Mouse (Mus musculus) heart, postnatal 0 days (tissue): ENCODE results near the gene Lrwd1.

Experiments used
- CTCF ChIP-seq: IDR thresholded peaks from 2 replicates; pipeline ENCODE4 v1.5.1; 2016; ENCODE audit warnings: antibody characterized with exemption, control low read depth, low read depth
- EP300 ChIP-seq: IDR thresholded peaks from 2 replicates; pipeline ENCODE4 v1.6.1; 2016; ENCODE audit warnings: antibody characterized with exemption, low read depth

DNA sequence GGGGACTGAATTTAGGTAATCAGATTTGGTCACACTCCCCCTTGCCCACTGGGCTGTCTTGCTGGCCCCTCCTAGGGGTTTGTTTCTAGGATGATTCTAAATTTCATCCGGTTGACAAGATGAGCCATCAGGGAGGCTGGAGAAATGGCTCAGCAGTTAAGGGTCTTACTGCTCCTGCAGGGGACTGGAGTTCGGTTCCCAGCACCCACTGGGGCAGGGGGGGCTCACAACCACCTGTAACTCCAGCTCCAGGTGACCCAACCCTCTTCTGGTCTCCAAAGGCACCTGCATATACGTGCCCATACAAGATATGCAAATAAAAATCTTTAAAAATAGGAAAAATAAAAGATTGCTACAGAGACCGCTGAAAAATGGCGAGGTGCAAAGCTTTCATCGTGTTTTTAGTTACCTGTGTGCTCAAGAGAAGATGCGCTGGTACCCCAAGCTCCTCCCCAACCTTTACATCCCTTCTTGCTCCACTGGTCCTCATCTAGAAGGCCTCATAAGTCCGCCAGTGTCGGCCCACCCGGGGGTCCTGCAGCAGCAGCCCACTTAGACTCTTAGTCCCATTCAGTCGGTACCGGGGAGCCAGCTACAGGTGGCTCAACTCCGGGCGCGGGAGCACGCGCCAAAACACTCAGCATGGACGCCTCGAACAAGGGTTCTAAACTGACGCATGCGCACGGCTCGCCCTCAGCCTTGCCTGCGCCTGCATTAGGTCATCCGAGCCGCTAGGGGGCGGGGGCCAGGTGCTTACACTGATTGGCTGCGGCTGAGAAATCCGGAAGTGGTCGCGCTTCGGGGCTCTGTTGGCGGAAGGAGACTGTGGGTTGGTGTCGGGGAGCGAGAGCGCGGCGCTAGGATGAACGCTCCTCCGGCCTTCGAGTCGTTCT, 19.7 kb downstream of the Lrwd1 start, which contains the start of gene Polr2j:
- peak; percentile 100 for TF ChIP-seq CTCF
- no peak for TF ChIP-seq EP300
